Mouse (Mus musculus): Measurements from ENCODE around the gene Snrpd3. TPM values are rescaled to one million over a fixed set of nuclear protein-coding genes. Genes with fewer than 3 reads are reported as not detected.
"Not testable (repeated sequence)": the region's sequence is repeated elsewhere in the genome, so short reads cannot be mapped to it uniquely, and the experiment has no call there.

Snrpd3 gene
- total RNA-seq, 2 experiments from 2014 or later = 96.2 to 103 TPM

GRCm38 (mm10) chr10:75495921-75496320, 21.4 kb upstream of the Snrpd3 start:
- no peak for DNase-seq (ENCODE audit: extremely low spot score in 1 of 2, low spot score in 2 of 2)
- intact Hi-C loops (cut with DNase I) = no loop called here

- intact Hi-C loops (cut with DNase I); DNase-seq (ENCODE audit: extremely low spot score in 1 of 2, low spot score in 2 of 2): not testable (repeated sequence)
Measured at GRCm38 (mm10) chr10:75499214-75499613, 18.1 kb upstream of the Snrpd3 start.

GRCm38 (mm10) chr10:75499791-75500190, 17.6 kb upstream of the Snrpd3 start:
- intact Hi-C loops (cut with DNase I) = no loop called here

GRCm38 (mm10) chr10:75500345-75500744, 17.0 kb upstream of the Snrpd3 start:
- intact Hi-C loops (cut with DNase I) = no loop called here
- no peak for DNase-seq (ENCODE audit: extremely low spot score in 1 of 2, low spot score in 2 of 2)

More at GRCm38 (mm10) chr10:75499791-75500190, 17.6 kb upstream of the Snrpd3 start:
- DNase-seq (ENCODE audit: extremely low spot score in 1 of 2, low spot score in 2 of 2) = no peak

- intact Hi-C loops (cut with DNase I) = no loop called here
- no peak for DNase-seq (ENCODE audit: extremely low spot score in 1 of 2, low spot score in 2 of 2)
Measured at GRCm38 (mm10) chr10:75501641-75502040, 15.7 kb upstream of the Snrpd3 start.

GRCm38 (mm10) chr10:75503692-75504091, 13.7 kb upstream of the Snrpd3 start:
- intact Hi-C loops (cut with DNase I) = no loop called here
- no peak for DNase-seq (ENCODE audit: extremely low spot score in 1 of 2, low spot score in 2 of 2)

DNA sequence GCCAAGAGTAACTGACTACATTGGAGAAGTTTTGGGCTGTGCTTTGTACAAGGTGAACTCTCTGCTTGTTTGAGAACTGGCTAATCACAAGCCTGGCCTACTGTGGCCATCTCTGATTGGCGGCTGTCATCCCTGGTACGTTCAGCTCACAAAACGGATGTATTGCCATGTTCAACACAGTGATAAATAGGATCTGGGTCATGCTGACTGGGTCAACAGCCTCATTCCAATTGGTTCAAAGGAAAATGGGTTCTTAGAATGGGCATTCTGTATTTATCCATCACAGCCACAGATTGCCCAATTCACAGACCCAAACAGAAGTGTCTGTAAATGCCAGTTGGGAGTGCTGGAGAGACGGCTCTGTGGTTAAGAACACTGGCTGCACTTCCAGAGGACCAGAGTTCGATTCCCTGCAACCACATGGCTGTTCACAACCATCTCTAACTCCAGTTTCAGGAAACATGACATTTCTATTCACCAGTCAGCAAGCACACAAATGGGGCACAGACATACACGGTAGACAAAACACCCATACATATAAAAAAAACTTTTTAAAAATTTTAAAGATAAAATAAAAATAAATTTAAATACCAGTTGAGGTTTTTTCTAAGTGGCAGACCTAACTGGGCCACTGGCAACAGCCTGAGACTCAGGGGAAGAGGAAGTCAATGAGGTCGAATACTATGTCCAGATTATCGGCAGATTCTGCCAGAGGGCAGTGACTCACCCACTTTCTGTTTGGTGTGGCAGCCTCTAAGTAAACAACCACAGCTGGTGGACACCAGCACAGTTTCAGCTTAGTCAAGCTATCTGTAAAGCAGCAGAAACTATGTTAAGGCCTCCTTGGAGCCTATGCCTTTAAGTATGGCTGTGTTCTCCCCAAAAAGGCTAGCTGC, 12.9 kb upstream of the Snrpd3 start:
- no peak for DNase-seq (ENCODE audit: extremely low spot score in 1 of 2, low spot score in 2 of 2)
- intact Hi-C loops (cut with DNase I) = no loop called here

- intact Hi-C loops (cut with DNase I) = no loop called here
- no peak for DNase-seq (ENCODE audit: extremely low spot score in 1 of 2, low spot score in 2 of 2)
Measured at GRCm38 (mm10) chr10:75505130-75505495, 12.2 kb upstream of the Snrpd3 start.

DNA sequence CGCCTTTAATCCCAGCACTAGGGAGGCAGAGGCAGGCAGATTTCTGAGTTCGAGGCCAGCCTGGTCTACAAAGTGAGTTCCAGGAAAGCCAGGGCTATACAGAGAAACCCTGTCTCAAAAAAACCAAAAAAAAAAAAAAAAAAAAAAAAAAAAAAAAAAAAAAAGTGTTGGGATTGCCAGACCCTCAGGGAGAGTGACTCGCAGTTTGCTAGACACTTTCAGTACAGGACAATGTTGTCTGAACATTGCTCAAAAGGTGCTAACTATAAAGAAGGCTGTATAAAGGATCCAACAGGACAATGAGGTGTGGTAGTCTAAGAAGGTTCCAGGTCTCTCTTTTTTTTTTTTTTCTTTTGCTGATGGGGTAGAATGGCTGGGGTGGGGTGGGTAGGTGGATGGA, 11.4 kb upstream of the Snrpd3 start:
- DNase-seq (ENCODE audit: extremely low spot score in 1 of 2, low spot score in 2 of 2) = not testable (repeated sequence)

DNA sequence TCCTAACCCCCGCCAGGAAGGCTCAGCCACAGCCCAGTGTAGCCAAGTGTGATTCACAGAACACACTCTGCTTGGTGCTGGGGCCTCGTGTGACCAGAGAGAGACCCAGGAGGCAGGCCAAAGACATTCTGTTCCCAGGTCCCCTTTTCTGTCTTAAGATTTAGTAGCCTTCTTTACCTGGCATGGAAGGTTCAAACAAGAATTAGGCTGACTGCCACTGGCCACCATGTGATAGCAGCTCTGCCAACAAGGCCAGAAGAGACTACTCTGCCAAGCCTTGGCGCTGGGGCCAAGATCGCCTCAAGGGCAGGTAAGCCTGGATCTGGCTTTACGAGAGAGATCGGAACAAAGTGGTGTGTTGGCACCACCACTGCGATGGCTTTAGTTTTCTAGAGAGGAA, 6.9 kb upstream of the Snrpd3 start:
- DNase-seq (ENCODE audit: extremely low spot score in 1 of 2, low spot score in 2 of 2) = no peak
- intact Hi-C loops (cut with DNase I) = no loop called here

More for the DNA sequence above, 11.4 kb upstream of the Snrpd3 start:
- intact Hi-C loops (cut with DNase I) = not testable (repeated sequence)

DNA sequence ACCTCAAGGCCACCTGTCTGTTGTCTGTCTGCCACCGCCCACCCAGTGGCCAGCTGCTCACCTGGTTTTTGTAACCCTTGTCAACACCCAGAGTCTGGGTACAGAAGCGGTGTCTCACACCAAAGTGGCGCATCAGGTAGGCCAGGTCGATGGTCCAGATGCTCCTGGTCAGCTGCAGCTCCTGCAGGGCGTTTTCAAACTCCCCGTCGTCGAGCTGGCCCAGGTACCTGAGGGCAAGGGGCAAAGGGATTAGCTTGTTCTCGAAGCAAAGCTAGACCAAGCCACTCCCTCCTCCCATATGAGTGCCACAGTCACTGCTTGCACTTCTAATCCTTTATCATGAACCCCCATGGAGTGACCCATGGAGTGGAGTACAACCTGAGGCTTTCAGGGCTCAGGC, 6.3 kb upstream of the Snrpd3 start:
- no peak for DNase-seq (ENCODE audit: extremely low spot score in 1 of 2, low spot score in 2 of 2)
- intact Hi-C loops (cut with DNase I) = no loop called here

GRCm38 (mm10) chr10:75511897-75512296, 5.5 kb upstream of the Snrpd3 start:
- intact Hi-C loops (cut with DNase I) = no loop called here
- DNase-seq (ENCODE audit: extremely low spot score in 1 of 2, low spot score in 2 of 2) = no peak

DNA sequence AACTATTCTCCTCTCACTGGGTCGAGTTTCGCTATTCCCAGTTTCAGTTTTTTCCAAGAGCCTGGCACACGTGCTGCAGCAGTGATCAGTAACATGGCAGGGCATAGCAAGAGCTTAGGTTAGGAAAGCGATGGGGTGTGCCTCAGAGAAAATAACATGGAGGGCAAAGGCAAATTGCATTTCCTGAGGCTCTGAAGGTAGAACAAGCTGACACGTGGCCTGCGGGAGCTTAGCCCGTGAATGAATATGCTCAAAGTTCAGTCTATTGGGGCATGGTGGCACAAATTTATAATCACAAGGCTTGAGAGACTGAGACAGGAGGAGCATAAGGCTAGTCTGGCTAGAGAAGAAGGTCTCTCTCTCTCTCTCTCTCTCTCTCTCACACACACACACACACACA, 4.6 kb upstream of the Snrpd3 start:
- intact Hi-C loops (cut with DNase I) = no loop called here
- no peak for DNase-seq (ENCODE audit: extremely low spot score in 1 of 2, low spot score in 2 of 2)

GRCm38 (mm10) chr10:75513306-75514067, 3.9 kb upstream of the Snrpd3 start:
- intact Hi-C loops (cut with DNase I) = no loop called here
- no peak for DNase-seq (ENCODE audit: extremely low spot score in 1 of 2, low spot score in 2 of 2)

- no peak for DNase-seq (ENCODE audit: extremely low spot score in 1 of 2, low spot score in 2 of 2)
- intact Hi-C loops (cut with DNase I) = no loop called here
Measured at GRCm38 (mm10) chr10:75514361-75514760, 3.0 kb upstream of the Snrpd3 start.

GRCm38 (mm10) chr10:75515216-75516037, 1.9 kb upstream of the Snrpd3 start:
- DNase-seq (ENCODE audit: extremely low spot score in 1 of 2, low spot score in 2 of 2) = no peak
- intact Hi-C loops (cut with DNase I) = no loop called here

DNA sequence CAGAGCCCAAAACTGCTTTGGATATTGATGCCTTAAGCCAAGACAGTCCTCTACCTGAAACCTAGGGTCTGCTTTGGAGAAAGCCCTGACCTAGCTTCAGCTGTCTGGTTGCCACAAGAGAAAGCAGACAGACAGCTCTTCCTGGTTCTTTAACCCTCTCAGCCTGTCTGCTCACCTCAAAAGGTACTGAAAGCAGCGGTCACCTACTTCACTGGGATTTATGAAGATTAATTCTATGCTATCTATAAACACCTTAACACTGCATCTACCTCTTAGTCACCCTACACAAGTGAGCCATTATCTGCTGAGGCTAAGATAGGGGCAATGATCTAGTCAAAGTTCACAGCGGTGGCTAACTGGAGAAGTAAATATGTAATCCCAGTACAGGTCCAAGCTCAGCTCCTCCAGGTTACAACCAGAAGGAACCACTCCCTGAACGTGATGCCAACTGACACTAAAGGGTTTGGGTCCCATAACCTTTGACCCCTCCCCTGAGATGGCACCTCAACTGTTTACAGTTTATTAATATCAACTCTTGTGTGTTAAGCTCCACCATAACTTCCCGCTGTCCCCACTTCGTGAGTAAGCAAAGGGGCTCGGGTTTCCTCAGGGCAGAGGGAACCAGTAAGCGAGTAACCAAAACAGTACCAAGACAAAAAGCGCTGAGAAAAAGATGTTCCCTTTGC, 1.2 kb upstream of the Snrpd3 start:
- intact Hi-C loops (cut with DNase I) = no loop called here
- no peak for DNase-seq (ENCODE audit: extremely low spot score in 1 of 2, low spot score in 2 of 2)

GRCm38 (mm10) chr10:75516724-75517072, 653 bp upstream of the Snrpd3 start:
- intact Hi-C loops (cut with DNase I) = no loop called here

DNA sequence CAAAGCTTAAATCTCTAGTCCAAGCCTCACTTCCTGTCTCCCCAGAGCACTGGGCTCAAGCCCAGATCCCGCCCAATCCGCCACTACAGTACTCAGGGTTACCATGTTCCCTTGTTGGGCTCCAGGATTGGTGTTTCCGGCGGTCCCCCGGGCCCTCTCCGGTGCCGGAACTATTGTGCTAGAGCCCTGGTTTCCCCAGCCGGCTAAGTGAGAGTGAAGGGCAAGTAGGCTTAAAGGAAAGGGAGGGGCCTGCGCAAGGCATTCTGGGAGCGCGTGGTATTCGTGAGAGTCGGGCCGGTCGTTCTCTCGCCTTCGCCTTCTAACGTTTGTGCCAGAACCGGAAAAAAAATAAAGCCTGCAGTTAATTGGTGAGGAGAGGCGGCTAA, 400 bp downstream of the Snrpd3 start, which contains the start of gene Gucd1:
Gucd1 (minus strand) TSS at position 215 of the 386 bp plus-strand sequence.
- DNase-seq (ENCODE audit: extremely low spot score in 1 of 2, low spot score in 2 of 2) = peak; percentile 97 to 98
- intact Hi-C loops (cut with DNase I) = no loop called here

More at GRCm38 (mm10) chr10:75516724-75517072, 653 bp upstream of the Snrpd3 start:
- no peak for DNase-seq (ENCODE audit: extremely low spot score in 1 of 2, low spot score in 2 of 2)
